Mouse (Mus musculus) granulocyte monocyte progenitor cell, adult 5-6 weeks (primary cell): ENCODE data around the gene Psenen. TPM values are rescaled to one million over a fixed set of nuclear protein-coding genes. Genes with fewer than 3 reads are reported as not detected.

ENCODE experiments used
- ATAC-seq: replicated peaks from 2 replicates; pipeline ENCODE4 v1.8.0; 2016; ENCODE audit warnings: mild to moderate bottlenecking, moderate TSS enrichment, inconsistent platforms; ENCODE audit not compliant: poor library complexity, severe bottlenecking
- total RNA-seq, 2 experiments: library from RNA; stranded (forward) in 1 of 2; stranded (reverse) in 1 of 2; fragments of 200-712, 200-1000 nt in 1 of 2; fragments of >200 nt in 1 of 2; fragmentation: Nextera tagmentation in 1 of 2; gene quantifications; 2 replicates each; pipeline ENCODE4 v1.2.3; 2014 to 2017

The Psenen gene
- total RNA-seq, 2 experiments from 2014 or later = 184 to 218 TPM

DNA sequence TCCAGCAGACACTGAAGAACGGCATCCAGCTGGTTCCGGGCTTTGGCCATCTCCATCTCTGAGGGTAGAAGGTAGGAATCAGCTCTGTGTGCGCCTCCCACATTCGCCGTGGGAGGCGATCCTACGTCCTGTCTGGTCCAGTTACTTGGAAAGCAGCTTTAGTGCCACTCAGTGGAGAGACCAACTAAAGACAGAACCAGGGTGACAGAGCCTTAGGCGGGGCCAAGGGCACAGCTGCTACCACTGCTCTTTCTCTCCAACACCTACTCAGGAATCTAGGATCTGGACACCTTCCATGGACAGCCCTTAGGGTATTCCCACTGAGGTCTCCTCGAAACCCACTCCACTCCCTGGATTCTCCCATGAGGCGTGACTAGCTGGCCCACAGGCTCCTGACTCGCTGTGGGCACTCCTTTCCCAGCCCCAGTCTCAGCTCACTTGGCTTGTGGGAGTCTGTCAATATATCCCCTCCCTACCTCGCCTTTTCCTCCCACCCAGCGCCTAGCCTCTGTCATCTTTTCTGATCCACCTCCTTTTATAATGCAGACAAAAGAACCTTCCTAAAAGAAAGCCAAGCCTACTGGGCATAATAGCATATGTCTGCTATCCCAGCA lies 5.4 kb downstream of the Psenen start:
- ATAC-seq = no peak

DNA sequence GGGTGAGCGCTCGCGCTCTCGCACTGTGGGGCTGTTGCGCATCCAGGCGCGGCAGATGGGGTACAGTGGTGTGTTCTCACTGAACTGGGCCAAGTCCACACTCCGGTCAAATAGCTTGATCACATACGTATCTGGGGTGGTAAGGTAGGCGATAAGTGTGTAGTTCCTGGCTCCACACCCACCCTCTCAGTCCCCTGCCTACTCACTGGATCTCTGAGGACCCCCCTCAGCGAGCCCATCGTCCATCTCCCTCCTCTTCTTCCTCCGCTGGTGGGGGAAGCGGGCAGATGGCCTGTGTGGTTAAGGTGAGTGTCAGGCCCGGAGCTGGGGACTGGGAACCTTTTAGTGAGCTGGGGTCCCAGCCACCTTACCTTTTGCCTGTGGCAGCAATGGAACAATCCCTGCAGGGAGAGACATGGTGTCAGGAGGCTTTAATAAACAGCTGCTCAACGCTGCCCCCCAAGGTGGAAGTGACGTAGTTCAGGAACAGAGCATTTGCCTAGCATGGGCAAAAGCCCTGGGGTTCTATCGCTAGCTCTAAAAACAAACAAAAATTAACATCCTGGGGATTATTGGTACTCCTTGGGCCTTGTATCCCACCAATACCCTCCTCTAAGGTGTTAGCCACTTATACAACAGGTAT lies 6.4 kb downstream of the Psenen start:
- ATAC-seq = no peak

DNA sequence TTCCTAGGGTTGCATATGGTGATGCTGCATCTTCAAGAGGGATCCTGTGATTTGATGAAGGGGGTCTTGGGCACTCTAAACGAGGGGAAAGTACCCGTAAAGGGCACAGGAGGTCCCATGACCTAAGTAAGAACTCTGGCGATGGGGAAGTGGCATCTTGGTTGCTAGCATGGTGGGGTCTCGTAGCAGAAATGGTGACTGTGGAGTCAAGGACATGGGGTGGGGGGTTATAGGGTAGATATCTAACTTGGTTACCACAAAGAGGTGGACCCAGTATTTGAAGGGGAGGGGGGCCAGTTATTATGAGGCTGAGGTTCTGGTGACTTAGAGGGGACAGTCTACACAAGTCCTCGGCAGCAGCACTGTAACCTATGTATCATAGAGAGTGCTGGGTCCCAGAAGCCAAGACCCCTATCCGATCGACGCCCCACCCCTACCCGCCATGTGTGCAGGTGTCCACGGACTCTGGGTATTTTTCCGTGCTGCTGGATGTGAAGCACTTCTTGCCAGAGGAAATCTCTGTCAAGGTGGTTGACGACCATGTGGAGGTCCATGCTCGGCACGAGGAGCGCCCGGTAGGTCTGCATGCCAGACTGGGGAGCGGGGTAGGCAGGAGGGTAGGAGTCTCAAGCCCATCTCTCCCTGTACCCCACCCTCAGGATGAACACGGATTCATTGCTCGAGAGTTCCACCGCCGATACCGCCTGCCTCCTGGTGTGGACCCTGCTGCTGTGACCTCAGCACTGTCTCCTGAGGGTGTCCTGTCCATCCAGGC lies 9.4 kb downstream of the Psenen start:
- no peak for ATAC-seq

DNA sequence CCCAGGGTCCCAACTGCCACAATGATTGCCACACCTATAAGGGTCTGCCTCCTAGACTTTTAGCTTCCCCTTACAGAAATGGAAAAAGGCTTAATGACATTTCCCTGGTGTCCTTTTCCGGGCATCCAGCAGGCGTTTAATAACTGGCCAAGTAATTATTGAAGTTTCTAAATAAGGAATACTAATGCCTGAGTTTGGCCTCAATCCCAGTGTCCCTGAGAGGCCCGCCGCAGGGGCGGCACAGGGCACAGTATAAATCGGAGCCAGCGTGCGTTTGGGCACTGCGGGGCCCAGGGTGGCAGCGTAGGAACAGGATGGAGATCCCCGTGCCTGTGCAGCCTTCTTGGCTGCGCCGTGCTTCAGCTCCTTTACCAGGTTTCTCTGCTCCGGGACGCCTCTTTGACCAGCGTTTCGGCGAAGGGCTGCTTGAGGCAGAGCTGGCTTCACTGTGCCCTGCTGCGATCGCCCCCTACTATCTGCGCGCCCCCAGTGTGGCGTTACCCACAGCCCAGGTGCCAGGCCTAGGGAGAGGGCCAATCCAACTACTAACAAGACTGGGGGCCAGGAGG lies 10.3 kb downstream of the Psenen start:
- 0 out of 2 replicates have a peak, but pooled peaks have one; percentile 12 for ATAC-seq

DNA sequence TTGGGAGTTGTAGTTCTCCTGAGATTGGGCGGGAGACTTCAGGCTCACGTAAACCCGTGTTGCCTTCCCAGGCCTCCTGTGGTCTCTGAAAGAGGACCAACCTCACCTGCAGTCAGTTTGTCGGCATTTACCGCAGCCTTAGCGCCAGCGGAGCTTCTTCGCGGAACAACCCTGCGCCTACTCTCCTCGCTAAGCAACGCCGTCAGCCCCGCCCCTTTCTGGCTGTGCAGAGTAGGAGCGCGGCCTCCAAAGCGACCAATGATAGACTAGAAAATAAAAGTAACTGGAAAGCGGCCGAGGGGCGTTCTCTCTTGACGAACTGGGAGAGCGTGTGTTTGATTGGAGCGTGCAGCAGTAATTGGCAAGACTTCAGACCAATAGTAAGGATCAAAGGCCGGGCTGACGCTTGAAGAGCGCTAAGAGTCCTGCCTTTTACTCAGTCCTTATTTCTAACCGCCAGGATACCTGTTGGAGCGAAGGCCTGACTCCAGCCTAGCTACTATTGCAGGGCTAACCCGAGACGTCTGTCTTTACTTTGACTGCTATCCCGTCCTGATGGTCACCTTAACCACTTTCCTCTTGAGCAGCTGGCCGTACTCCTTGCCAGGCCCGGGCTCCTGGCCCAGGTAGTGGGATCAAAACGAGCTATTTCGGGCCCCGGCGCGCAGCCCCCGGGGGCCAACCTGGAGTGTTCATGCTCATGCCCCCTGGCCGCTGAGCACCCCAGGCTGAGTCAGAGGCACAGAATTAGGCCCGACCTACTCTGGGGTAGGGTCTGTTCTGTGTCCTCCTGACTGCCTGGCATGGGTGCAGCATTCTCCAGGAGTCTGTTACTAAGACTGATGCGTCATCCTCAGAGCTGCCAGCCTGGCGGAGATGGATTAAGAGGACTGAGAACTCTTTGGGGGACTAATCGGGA lies 11.1 kb downstream of the Psenen start, which contains the start of the genes Hspb6 and Proser3:
Gene Hspb6, plus strand, starts transcription at position 77 of the 919 bp plus-strand sequence.
Gene Proser3, minus strand, starts transcription at position 198 of the 919 bp plus-strand sequence.
- ATAC-seq = peak; percentile 86

DNA sequence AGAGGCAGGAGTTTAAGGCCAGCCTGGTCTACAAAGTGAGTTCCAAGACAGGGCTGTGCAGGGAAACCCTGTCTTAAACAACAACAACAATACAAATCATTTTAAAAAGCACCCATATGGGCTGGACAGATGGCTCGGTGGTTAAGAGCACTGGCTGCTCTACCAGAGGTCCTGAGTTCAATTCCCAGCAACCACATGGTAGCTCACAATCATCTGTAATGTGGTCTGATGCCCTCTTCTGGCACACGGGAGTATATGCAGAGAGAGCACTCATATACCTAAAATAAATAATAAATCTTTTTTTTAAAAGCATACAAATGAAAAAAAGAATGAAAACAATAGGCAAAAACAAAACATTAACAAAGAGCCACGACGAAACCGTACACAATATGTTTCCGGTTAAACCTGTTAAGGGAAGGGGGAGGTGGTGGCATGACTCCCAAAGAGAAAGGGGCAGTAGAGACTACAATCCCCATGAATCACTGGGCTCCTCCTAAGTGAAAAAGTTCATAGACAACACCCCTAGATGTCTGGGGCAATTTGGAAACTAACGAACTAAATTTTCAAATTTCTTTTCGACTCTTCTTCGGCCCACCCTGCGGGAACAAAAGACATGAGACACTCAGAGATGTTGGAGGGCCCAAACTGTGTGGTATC lies 11.9 kb downstream of the Psenen start:
- ATAC-seq = peak; percentile 47

DNA sequence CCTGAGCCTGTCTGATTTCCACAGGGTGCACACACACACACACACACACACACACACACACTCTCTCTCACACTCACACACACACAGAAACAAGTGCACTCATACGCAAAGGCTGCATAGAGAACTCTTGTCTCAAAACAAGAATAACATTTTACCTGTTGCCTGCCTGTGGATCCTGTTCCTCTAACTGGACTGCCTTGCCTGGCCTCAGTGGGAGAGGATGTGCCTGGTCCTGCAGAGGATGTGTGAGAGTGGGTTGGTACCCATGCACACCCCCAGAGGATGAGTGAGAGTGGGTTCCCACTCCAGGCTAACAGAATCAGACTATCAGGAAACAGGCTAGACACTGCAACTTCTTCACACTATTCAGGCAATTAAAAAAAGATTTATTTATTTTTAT lies 12.8 kb downstream of the Psenen start:
- no peak for ATAC-seq

DNA sequence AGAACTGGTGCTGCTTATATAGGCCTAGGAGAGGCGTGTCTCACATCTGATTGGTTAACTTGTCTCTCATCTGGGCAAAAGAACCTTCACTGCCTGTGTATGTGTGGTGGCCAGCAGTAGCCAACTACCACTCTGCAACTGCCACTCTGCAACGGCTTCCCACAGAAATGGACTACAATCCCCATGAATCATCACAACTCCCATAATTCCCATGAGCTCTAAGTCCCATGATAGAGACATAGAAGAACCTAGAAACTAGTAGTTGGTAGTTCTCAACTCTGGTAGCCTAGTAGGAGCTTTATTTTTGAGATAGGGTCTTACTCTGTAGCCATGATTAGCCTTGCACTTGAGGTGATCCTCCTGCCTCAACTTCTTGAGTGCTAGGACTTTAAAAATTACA lies 13.5 kb downstream of the Psenen start:
- no peak for ATAC-seq

DNA sequence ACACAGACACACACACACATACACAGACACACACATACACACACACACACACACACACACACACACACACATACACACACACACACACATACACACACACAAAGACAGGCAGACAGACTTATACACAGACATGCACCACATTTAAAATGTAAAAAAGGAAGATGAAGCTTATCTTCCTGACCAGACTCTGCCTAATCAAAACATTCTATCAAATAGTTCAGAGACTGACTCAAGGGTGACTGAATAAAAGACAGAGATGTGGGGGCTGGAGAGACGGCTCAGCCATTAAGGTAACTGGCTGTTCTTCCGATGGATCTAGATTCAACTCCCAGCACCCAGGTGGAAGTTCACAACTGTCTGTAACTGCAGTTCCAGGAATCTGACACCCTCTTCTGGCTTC lies 19.1 kb downstream of the Psenen start:
- no peak for ATAC-seq

DNA sequence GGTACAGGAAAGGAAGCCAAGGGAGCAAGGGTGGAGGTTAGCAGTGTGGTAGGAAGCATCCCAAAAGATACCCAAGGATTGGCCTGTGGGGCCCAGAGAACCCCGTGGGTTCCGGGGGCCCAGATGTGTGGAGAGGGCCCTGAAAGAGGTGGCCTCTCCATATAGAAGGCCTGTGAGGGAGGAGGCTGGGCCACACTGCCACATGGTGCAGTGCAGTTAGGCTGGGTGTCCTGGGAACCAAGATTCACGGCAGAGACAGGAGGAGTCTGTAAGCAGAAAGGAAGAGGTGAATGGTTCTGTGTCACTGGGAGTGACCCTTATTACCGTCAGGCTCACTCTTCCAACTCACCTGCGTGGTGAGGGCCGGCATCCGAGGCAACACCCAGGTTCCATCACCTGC lies 22.9 kb downstream of the Psenen start:
- ATAC-seq = no peak

DNA sequence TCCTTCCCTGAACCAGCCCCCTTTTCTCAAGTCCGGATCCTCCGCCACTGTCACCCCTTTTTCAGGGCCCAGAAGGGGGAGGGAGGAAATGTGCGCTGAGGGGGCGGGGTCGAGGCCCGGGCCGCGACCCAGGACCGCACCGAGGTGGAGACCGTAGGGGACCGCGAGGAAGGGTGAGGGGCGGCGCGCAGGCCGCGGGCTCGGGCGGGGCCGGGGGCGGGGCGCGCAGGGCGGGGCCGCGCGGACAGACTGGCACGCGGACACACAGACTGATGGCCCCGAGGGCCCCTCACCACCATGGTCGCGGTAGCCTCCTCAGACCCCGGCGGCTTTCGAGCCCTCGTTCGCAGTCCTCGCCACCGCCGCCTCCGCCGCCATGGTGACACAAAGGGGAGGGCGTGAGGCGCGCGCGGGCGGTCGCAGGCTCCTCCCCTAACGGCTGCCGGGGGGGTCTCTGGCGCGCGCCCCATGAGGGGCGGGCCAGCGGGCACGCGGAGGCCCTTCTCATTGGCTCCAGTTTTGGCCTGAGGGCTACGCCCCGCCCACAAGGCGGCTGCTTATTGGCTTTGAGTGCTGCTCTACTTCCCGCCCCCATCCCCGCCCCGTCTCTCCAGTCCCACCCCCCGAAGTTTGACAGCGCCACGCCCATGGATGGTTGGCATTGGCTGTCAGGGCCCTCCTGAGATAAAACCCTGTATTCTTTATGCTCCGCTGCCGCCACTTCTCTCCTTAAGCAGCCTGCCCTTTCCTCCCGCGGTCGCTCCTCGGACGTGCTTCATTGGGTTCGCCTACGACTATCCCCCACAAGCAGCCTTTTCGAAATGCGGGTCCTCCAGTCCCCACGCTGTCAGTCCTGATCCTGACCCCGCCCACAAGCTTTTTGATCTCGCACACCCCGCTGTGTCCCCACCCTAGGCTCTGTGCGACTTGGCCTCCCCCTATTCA lies 28.5 kb downstream of the Psenen start, which contains the start of gene Arhgap33:
Gene Arhgap33, minus strand, starts transcription at position 428 of the 945 bp plus-strand sequence.
- peak; percentile 90 for ATAC-seq

DNA sequence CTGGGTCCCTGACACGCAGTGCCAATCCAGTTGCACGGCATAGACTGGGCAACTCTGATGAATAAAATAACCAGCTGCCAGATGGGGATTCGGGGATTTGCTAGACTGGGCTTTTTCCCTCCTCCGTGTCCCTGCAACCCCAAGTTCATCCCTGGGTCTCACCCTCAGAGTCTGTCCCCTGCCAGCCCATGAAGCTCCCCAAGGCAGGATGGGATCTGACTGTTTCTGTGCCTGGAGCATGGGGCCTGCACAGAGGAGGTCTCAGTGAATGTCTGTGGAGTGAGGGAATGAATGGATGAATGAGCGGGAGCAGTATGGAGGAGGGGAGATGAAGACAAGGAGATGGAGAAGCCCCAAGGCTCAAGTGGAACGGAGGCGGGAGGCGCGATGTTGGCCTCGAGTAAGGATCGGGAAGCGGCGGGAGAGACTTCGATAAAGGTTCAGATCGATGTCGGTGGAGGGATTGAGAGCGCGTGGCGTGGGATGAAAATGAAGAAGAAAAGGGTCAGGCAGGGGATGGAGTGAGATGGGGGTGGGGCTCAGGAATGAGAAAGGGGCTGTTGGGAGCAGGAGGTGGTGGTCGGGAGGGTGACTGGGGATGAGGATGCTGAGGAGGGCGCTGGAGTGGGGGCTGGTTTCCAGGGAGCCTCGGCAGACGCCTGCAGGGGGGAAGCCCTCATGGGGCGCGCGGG lies 29.3 kb downstream of the Psenen start:
- ATAC-seq = no peak

DNA sequence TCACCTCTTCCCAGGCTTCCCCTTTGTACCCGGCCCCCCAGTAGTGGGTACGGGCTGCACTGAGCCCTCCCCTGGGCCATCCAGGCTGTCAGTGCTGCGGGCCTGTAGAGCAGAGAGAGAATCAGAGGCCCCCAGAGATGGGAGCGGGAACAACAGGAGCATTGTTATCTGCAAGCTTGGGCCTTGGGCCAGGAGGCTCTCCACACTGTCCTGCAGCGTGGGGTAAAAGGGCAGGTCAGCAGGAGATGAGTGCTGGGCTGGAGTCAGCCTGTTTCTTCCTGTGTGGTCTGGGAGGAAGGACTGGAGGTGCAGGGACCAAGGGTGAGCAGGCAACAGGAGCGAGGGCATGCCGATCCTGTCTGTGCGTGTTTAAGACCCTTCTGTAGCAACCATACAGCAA lies 30.5 kb downstream of the Psenen start:
- ATAC-seq = no peak

DNA sequence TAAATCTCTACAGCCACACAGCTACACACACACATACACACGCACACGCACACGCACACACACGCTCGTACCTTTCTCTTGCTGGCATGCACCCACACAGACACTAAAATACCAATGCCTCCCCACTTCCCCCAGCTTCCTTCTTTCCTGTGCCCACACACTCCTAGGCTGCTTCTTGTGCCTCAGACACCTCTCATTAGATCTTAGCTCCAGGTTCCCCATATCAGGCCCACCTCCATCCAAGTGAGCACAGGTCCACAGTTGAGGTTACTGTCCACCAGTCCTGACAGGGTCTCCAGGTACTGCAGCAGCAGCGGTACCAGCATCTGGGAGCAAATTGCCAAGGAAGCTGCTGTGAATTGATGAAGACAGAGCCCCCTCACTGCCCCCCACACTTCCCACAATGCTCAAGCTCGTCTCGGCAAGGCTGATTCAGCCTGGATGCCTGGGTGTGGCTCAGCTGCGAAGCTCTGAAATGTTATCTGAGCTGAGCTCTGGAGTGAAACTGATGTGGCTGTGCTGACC lies 32.1 kb downstream of the Psenen start:
- no peak for ATAC-seq

DNA sequence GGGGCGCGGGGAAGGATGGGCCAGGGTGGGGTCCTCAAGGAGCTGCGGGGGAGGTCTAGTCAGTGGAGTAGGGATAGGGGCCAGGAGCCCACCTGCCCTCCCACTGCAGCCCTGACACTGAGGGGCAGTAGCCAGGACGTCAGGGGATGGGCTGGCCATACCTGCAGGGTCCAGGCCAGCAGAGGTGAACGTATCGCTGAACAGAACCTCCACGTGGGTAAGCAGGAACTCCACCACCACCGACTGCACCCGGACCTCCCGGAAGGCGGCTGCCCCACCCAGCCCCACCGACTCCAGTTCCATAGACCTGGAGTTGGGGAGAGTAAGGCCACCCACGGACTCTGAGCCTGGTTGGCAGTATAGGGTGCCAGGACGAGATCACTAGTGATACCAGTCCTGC lies 36.4 kb downstream of the Psenen start:
- ATAC-seq = no peak; the same call in 1 of the 2 replicates

DNA sequence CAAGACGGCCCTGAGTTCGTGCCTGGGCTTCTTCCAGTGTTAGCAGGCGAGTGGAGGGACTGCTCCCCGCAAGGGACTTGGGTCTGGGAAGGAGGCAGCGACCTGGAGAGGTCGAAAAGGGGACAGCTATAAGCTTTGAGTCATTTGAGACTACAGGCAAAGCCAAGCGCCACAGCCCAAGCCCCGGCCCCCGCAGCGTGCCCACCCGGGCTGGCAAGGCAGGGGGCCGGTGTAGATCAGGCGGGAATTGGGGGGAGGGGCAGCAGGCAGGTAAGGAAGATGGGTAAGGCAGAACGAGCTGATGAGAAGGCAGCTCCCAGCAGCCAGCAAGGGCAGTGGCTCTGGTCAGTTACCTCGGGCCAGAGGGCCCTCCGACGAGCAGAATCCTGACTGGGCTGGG lies 37.0 kb downstream of the Psenen start:
- ATAC-seq = no peak

DNA sequence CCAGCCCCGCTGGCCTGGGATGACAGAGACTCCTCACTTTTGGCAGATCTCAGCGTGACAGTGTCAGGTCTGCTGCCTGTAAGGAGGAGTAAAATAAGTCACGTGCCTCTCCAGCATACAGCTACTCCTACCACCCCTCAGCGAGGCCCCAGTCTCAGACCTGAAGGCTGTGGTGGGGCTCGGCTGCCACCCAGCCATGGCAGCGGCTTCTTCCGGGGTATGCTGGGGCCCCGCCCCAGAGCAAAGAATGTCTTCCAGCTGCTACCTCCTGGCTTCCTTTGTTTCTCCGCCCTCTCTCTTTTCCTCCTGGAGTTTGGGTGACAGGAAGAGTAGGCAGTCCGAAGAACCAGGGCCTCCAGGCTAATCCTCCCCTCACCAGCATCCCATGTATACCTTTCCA lies 37.5 kb downstream of the Psenen start:
- no peak for ATAC-seq
